Mouse (Mus musculus) heart, embryonic 11.5 days (tissue): ENCODE results near the gene Itfg1. TPM values are rescaled to one million over a fixed set of nuclear protein-coding genes. Genes with fewer than 3 reads are reported as not detected.

ENCODE experiments used
- ATAC-seq: fragments of 200-750 bp; cut with Nextera tagmentation; replicated peaks from 2 replicates; pipeline ENCODE4 v1.8.0; 2017; ENCODE audit warnings: moderate library complexity; ENCODE audit not compliant: insufficient number of reproducible peaks, low FRiP score, low TSS enrichment
- H3K27ac ChIP-seq: fragments of 300-500 bp; sonication (generic); 2 replicates; pipeline ENCODE4 v1.5.1; 2014; ENCODE audit warnings: mild to moderate bottlenecking, low read depth, low read length
- H3K27me3 ChIP-seq: fragments of 300-500 bp; sonication (generic); 2 replicates; pipeline ENCODE4 v1.6.1; 2014; ENCODE audit warnings: mild to moderate bottlenecking, low read length, mixed read lengths; ENCODE audit not compliant: control insufficient read depth, insufficient read depth
- H3K36me3 ChIP-seq: fragments of 300-500 bp; sonication (generic); 2 replicates; pipeline ENCODE4 v1.6.1; 2014; ENCODE audit warnings: mild to moderate bottlenecking, low read length, moderate library complexity, mixed read lengths; ENCODE audit not compliant: control insufficient read depth, insufficient read depth
- H3K4me1 ChIP-seq: fragments of 300-500 bp; sonication (generic); 2 replicates; pipeline ENCODE4 v1.6.1; 2014; ENCODE audit warnings: low read length; ENCODE audit not compliant: control insufficient read depth, insufficient read depth
- H3K4me2 ChIP-seq: fragments of 300-500 bp; sonication (generic); 2 replicates; pipeline ENCODE4 v1.6.1; 2014; ENCODE audit warnings: mild to moderate bottlenecking, moderate library complexity
- H3K4me3 ChIP-seq: fragments of 300-500 bp; sonication (generic); 2 replicates; pipeline ENCODE4 v1.5.1; 2014; ENCODE audit warnings: low read depth, low read length
- H3K9ac ChIP-seq: fragments of 300-500 bp; sonication (generic); 2 replicates; pipeline ENCODE4 v1.6.1; 2014; ENCODE audit warnings: mild to moderate bottlenecking, low read depth, low read length, moderate library complexity
- H3K9me3 ChIP-seq: fragments of 300-500 bp; sonication (generic); replicated peaks from 2 replicates; pipeline ENCODE4 v1.6.1; 2016; ENCODE audit warnings: low read length; ENCODE audit not compliant: control insufficient read depth
- WGBS: fragments of 180-500 bp; shearing (Covaris S2); extraction: QIAGEN DNeasy Blood & Tissue Kit; methylation state at CpG from one replicate; pipeline ENCODE4 v1.1.7; 2014; ENCODE audit not compliant: insufficient replicate concordance; 5-methylcytosine and 5-hydroxymethylcytosine counted together
- microRNA-seq: library from miRNA; unstranded; fragments of <30 nt; microRNA quantifications from one replicate; pipeline ENCODE4, GENCODE M21; 2016; ENCODE audit warnings: borderline number of aligned reads
- polyA plus RNA-seq: library from polyadenylated mRNA; unstranded; fragments of >200 nt; fragmentation: Nextera tagmentation; extraction: Ambion mirVana; gene quantifications from 2 replicates; pipeline ENCODE4 v1.2.1, GENCODE M21; 2014

Itfg1 gene
- polyA plus RNA-seq, 1 experiment from 2014 or later, result 75.3 TPM

DNA sequence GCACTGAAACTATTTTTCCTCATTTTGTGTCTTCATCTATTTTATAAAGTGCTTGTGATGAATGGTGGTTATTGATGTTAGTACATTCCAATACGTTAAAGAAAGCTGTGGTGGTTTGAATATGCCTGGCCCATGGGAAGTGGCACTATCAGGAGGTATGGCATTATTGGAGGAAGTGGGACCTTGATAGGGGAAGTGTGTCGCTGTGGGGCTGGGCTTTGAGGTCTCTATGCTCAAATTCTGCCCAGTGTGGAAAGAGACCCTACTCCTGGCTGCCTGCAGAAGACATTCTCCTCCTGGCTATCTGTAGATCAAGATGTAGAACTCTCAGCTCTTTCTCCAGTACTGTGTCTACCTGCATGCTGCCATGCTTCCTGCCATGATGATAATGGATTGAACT, 133.7 kb downstream of the Itfg1 start:
- Histone ChIP-seq H3K9me3 (no peaks in the 10 kb centered on the region), H3K27ac (no peak overlapping the region), H3K9ac (no peak overlapping the region), H3K4me2 (no peak overlapping the region), H3K27me3 (peaks cover 8% of the 10 kb centered on the region; the same call in 1 of the 2 replicates), H3K4me3 (no peak overlapping the region), H3K36me3 (no peaks in the 10 kb centered on the region), H3K4me1 (no peaks in the 10 kb centered on the region)
- WGBS, result 71% methylated on average over 2 of the region's 2 CpGs
- ATAC-seq, result no peak

DNA sequence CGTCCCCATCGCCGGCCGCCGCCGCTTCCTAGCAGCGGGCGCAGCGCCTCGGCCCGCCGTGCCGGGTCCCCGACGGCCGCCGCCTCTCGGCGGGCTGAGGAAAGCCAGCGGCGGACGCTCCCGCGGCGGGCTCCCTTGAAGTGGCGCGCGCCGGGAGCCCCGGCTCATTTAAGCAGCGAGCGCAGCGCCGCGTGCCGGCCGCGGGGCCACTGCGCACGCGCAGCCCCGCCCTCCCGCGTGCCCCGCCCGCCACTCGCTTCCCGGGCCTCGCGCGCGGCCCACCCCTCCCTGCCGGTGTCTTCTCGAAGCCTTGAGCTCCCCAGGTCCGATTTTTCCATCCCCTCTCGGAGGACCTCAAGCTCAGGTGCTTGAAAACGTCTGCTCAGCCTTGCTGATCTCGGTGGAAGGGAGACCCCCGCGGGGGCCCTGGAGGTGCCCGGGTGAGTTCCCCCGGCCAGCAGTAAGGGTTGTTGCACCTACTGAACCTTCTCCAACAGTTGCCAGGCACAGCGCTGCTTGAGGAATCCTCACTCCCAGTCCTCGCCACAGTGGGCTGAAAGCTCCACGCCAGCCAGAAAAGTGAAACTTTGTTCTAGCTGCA, 139.9 kb downstream of the Itfg1 start, which contains the start of gene Neto2:
TSS of gene Neto2 (minus strand) at position 174 of the 601 bp plus-strand sequence.
- peak within 1 kb of the TSS; percentile 98 for H3K4me2 ChIP-seq
- WGBS, result 5% methylated on average over 48 of the region's 65 CpGs
- no peaks in the 10 kb centered on the region for H3K36me3 ChIP-seq
- 0 out of 2 replicates have a peak, but pooled peaks cover 3% of the 10 kb centered on the region for H3K4me1 ChIP-seq
- peak within 1 kb of the TSS; percentile 82 for H3K9ac ChIP-seq
- H3K4me3 ChIP-seq, result peak within 1 kb of the TSS; percentile 67
- no peaks in the 10 kb centered on the region for H3K9me3 ChIP-seq
- peak; percentile 88 for ATAC-seq
- H3K27ac ChIP-seq, result peak within 1 kb of the TSS; percentile 57
- H3K27me3 ChIP-seq, result peaks cover 8% of the 10 kb centered on the region

DNA sequence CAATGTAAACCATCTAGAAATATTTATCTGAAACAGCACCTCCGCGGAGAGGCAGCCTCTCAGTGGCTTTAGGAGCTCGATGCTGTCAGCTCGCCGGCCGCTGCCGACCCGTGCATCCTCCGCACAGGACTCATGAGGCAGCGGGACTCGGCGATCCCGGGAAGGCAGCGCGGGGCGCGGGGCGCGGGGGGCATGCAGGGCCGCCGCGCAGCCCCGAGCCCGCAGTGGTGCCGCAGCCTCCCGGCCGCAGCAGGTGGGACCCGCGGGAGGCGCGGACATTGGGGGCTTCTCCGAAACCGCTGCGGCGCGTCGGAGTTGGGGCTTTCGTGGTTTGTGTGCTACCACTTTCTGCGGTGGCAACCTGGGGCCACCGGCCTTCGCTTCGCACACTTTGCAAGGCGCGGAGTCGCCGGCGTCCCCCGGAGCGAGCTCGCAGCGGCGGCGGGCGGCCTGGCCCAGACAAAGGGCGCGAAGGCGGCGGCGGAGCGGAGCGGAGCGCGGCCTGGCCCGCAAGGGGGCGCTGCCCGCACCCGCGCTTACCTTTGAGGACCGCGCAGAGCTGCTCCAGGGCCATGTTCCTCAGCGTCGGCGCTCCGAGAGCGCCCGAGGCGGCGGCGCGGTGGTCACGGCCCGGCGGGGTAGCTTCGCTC, 140.5 kb downstream of the Itfg1 start:
- Histone ChIP-seq H3K9me3 (no peaks in the 10 kb centered on the region), H3K4me3 (peak overlapping the region; percentile 67), H3K4me1 (0 out of 2 replicates have a peak, but pooled peaks cover 3% of the 10 kb centered on the region), H3K9ac (peak overlapping the region; percentile 82), H3K36me3 (no peaks in the 10 kb centered on the region), H3K4me2 (peak overlapping the region; percentile 98), H3K27me3 (peaks cover 8% of the 10 kb centered on the region), H3K27ac (peak overlapping the region; percentile 57)
- under 1% methylated on average over 74 of the region's 84 CpGs for WGBS
- ATAC-seq, result peak; percentile 86

- H3K4me2 ChIP-seq, result peak overlapping the region; percentile 32; the same call in 1 of the 2 replicates
- H3K4me3 ChIP-seq, result no peak overlapping the region
- no peaks in the 10 kb centered on the region for H3K9me3 ChIP-seq
- no peak overlapping the region for H3K9ac ChIP-seq
- H3K36me3 ChIP-seq, result no peaks in the 10 kb centered on the region
- WGBS, result under 1% methylated on average over 6 of the region's 6 CpGs
- H3K4me1 ChIP-seq, result 0 out of 2 replicates have a peak, but pooled peaks cover 3% of the 10 kb centered on the region
- H3K27ac ChIP-seq, result no peak overlapping the region
- no peak for ATAC-seq
- peaks cover 8% of the 10 kb centered on the region for H3K27me3 ChIP-seq
Measured at GRCm38 (mm10) chr8:85699051-85699450, 141.7 kb downstream of the Itfg1 start.

Small RNAs within 50 kb of the gene (microRNA-seq; reads per million reads assigned to microRNA genes)
- gene Mir8109, result 0.27 reads per million

Other genes with a start within 250 kb of the Itfg1 start
- 6.7 and 6.9 TPM in 2 replicates for gene Neto2, start 140.0 kb downstream of the Itfg1 start, polyA plus RNA-seq
- gene Phkb, start within 50 bp of the Itfg1 start, polyA plus RNA-seq, result 54.4 and 64.5 TPM in 2 replicates